Mouse (Mus musculus) heart, postnatal 0 days (tissue): ENCODE measurements around the gene Fev. TPM values are rescaled to one million over a fixed set of nuclear protein-coding genes. Genes with fewer than 3 reads are reported as not detected.

Experiments used
- ATAC-seq: fragments of 200-750 bp; cut with Nextera tagmentation; 2 replicates; pipeline ENCODE4 v1.8.0; 2017; ENCODE audit warnings: low read depth, moderate number of reproducible peaks, moderate library complexity; ENCODE audit not compliant: insufficient read depth
- DNase-seq: peaks from one replicate; pipeline ENCODE4 v3.0.0-alpha.2; 2016; ENCODE audit warnings: low spot score
- H3K27ac ChIP-seq: fragments of 300-500 bp; sonication (generic); 2 replicates; pipeline ENCODE4 v1.5.1; 2014; ENCODE audit warnings: low read depth, mild to moderate bottlenecking
- H3K27me3 ChIP-seq: fragments of 300-500 bp; sonication (generic); 2 replicates; pipeline ENCODE4 v1.6.1; 2014; ENCODE audit warnings: low read length, mixed read lengths; ENCODE audit not compliant: control insufficient read depth, insufficient read depth
- H3K36me3 ChIP-seq: fragments of 300-500 bp; sonication (generic); replicated peaks from 2 replicates; pipeline ENCODE4 v1.6.1; 2014; ENCODE audit warnings: low read length, mixed read lengths; ENCODE audit not compliant: control insufficient read depth, insufficient read depth
- H3K4me1 ChIP-seq: fragments of 300-500 bp; sonication (generic); 2 replicates; pipeline ENCODE4 v1.6.1; 2014; ENCODE audit warnings: antibody characterized with exemption; ENCODE audit not compliant: control insufficient read depth, insufficient read depth
- H3K4me2 ChIP-seq: fragments of 300-500 bp; sonication (generic); 2 replicates; pipeline ENCODE4 v1.6.1; 2014; ENCODE audit warnings: low read depth, mild to moderate bottlenecking, low read length, moderate library complexity
- H3K4me3 ChIP-seq: fragments of 300-500 bp; sonication (generic); 2 replicates; pipeline ENCODE4 v1.5.1; 2014; ENCODE audit warnings: low read depth, low read length
- H3K9ac ChIP-seq: fragments of 300-500 bp; sonication (generic); replicated peaks from 2 replicates; pipeline ENCODE4 v1.6.1; 2014; ENCODE audit warnings: low read depth, low read length, mixed read lengths
- H3K9me3 ChIP-seq: fragments of 300-500 bp; sonication (generic); replicated peaks from 2 replicates; pipeline ENCODE4 v1.6.1; 2016; ENCODE audit warnings: low read length; ENCODE audit not compliant: control insufficient read depth
- CTCF ChIP-seq: IDR thresholded peaks from 2 replicates; pipeline ENCODE4 v1.5.1; 2016; ENCODE audit warnings: antibody characterized with exemption, control low read depth, low read depth
- EP300 ChIP-seq: IDR thresholded peaks from 2 replicates; pipeline ENCODE4 v1.6.1; 2016; ENCODE audit warnings: antibody characterized with exemption, low read depth
- WGBS: fragments of 180-500 bp; shearing (Covaris S2); extraction: QIAGEN DNeasy Blood & Tissue Kit; methylation state at CpG from one replicate; pipeline ENCODE4 v1.1.7; 2014; 5-methylcytosine and 5-hydroxymethylcytosine counted together
- polyA plus RNA-seq: library from polyadenylated mRNA; unstranded; fragments of >200 nt; fragmentation: Nextera tagmentation; extraction: Ambion mirVana; gene quantifications from 2 replicates; pipeline ENCODE4 v1.2.1, GENCODE M21; 2015
- total RNA-seq: library from RNA; depleted of rRNA; stranded (reverse); fragments of >200 nt; gene quantifications from 2 replicates; pipeline ENCODE4 v1.2.3, GENCODE M21; 2014; ENCODE audit warnings: low replicate concordance

The Fev gene
- total and polyA plus RNA-seq, 2 experiments from 2014 or later = 0.34 TPM; not detected in 1

GRCm38 (mm10) chr1:74857677-74858076, 27.5 kb downstream of the Fev start:
- 11% methylated on average over 4 of the region's 4 CpGs for WGBS
- ATAC-seq = no peak
- Histone ChIP-seq H3K27me3 (peaks cover 77% of the 10 kb centered on the region), H3K4me3 (peak overlapping the region; percentile 24; the same call in 1 of the 2 replicates), H3K9ac (no peak overlapping the region), H3K4me2 (peak overlapping the region; percentile 42; the same call in 1 of the 2 replicates), H3K27ac (no peak overlapping the region), H3K9me3 (no peaks in the 10 kb centered on the region), H3K36me3 (no peaks in the 10 kb centered on the region), H3K4me1 (peaks cover 5% of the 10 kb centered on the region; the same call in 1 of the 2 replicates)
- no peak for DNase-seq
- TF ChIP-seq EP300 (no peak), CTCF (no peak)

- H3K4me3 ChIP-seq = no peak overlapping the region
- ATAC-seq (no peak), DNase-seq (no peak)
- 3% methylated on average over 20 of the region's 20 CpGs for whole genome bisulfite sequencing
- H3K27ac ChIP-seq = no peak overlapping the region
- H3K4me1 ChIP-seq = peaks cover 5% of the 10 kb centered on the region; the same call in 1 of the 2 replicates
- no peak overlapping the region for H3K4me2 ChIP-seq
- H3K27me3 ChIP-seq = peaks cover 82% of the 10 kb centered on the region
- H3K9ac ChIP-seq = no peak overlapping the region
- no peaks in the 10 kb centered on the region for H3K9me3 ChIP-seq
- H3K36me3 ChIP-seq = no peaks in the 10 kb centered on the region
- TF ChIP-seq CTCF (no peak), EP300 (no peak)
These were observed 28.0 kb downstream of the Fev start for GRCm38 (mm10) chr1:74857201-74857600.

GRCm38 (mm10) chr1:74856791-74857190, 28.4 kb downstream of the Fev start:
- H3K27me3 ChIP-seq = peaks cover 86% of the 10 kb centered on the region

DNA sequence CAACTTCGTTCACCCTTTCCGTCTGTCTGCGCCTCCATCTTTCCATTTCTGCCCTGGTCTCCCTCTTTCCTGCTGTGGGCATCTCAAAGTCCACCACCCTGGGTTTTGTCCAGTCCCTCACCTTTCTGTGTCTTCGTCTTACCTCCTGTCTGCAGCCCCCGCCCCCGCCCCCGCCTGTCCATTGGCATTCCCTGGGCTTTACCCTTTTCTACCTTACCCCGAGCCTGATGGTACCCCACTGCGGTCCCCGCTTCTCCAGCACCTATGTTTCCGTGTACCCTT, 28.8 kb downstream of the Fev start:
- Histone ChIP-seq H3K9ac (no peak overlapping the region), H3K4me2 (no peak overlapping the region), H3K36me3 (no peaks in the 10 kb centered on the region), H3K4me3 (peak overlapping the region; percentile 48), H3K27ac (no peak overlapping the region), H3K4me1 (peaks cover 5% of the 10 kb centered on the region; the same call in 1 of the 2 replicates), H3K27me3 (peaks cover 90% of the 10 kb centered on the region), H3K9me3 (no peaks in the 10 kb centered on the region)
- DNase-seq = no peak
- WGBS = 4% methylated on average over 11 of the region's 11 CpGs
- ATAC-seq = no peak
- TF ChIP-seq CTCF (no peak), EP300 (no peak)

More at GRCm38 (mm10) chr1:74856791-74857190, 28.4 kb downstream of the Fev start:
- peaks cover 5% of the 10 kb centered on the region; the same call in 1 of the 2 replicates for H3K4me1 ChIP-seq
- no peak overlapping the region for H3K4me2 ChIP-seq
- H3K4me3 ChIP-seq = no peak overlapping the region
- H3K36me3 ChIP-seq = no peaks in the 10 kb centered on the region
- ATAC-seq (no peak), DNase-seq (no peak)
- TF ChIP-seq CTCF (no peak), EP300 (no peak)
- no peaks in the 10 kb centered on the region for H3K9me3 ChIP-seq
- WGBS = 1% methylated on average over 7 of the region's 7 CpGs
- H3K9ac ChIP-seq = no peak overlapping the region
- no peak overlapping the region for H3K27ac ChIP-seq

- Histone ChIP-seq H3K9ac (no peak overlapping the region), H3K4me2 (peak overlapping the region; percentile 62), H3K4me1 (peaks cover 5% of the 10 kb centered on the region; the same call in 1 of the 2 replicates), H3K36me3 (no peaks in the 10 kb centered on the region), H3K27me3 (peaks cover 95% of the 10 kb centered on the region), H3K4me3 (peak overlapping the region; percentile 48), H3K9me3 (no peaks in the 10 kb centered on the region), H3K27ac (no peak overlapping the region)
- ATAC-seq = no peak
- WGBS = 1% methylated on average over 69 of the region's 74 CpGs
- no peak for TF ChIP-seq CTCF
- no peak for TF ChIP-seq EP300
- no peak for DNase-seq
These were observed 29.4 kb downstream of the Fev start for GRCm38 (mm10) chr1:74855651-74856438.
